Mouse (Mus musculus): Measurements from ENCODE around the gene Pklr.

- TF ChIP-seq CTCF (IDR thresholded peaks at IDR 0.05; ENCODE audit: control insufficient read depth, insufficient read depth, low read length) = no peak
- TF ChIP-seq POLR2A (IDR thresholded peaks at IDR 0.05; ENCODE audit: borderline replicate concordance, control insufficient read depth, low read depth, low read length) = no peak
Measured at GRCm38 (mm10) chr3:89165268-89165870, 29.4 kb downstream of the Pklr start.

Data from bone marrow, adult 2 months (tissue).